Mouse (Mus musculus) liver, postnatal 0 days (tissue): ENCODE results near the gene Trpm3.

Source experiments
- CTCF ChIP-seq: sonication (generic); IDR thresholded peaks from 2 replicates; pipeline ENCODE4 v1.5.1; 2016; ENCODE audit warnings: antibody characterized with exemption, low read depth
- EP300 ChIP-seq: IDR thresholded peaks from 2 replicates; pipeline ENCODE4 v1.6.1; 2016; ENCODE audit warnings: antibody characterized with exemption, low read depth, mild to moderate bottlenecking

DNA sequence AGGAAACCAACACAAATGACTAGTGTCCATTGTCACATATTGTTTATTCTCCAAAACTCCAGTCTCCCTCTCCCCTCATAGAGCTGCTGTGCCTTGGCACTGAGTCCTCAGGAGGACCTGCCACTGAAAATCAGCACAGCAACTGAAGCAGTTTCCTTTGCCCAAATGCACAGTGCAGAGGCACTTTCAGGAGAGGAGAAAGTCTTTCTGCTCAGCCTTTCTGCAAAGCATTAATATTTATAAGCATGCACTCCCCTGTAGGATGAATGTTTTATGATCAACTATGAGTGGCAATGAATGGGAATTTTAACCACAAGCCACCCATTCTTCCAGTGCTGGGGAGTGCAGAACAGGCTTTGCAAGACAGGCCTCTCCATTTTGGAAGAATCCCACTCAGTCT lies 592.1 kb downstream of the Trpm3 start:
- TF ChIP-seq EP300 (no peak), CTCF (no peak)
